Mouse (Mus musculus): ENCODE results near the gene Reln. TPM values are rescaled to one million over a fixed set of nuclear protein-coding genes. Genes with fewer than 3 reads are reported as not detected.

Gene Reln
- polyA plus RNA-seq (2015; fragmentation: Nextera tagmentation; extraction: Ambion mirVana): 3.0 and 3.6 TPM in 2 replicates

DNA sequence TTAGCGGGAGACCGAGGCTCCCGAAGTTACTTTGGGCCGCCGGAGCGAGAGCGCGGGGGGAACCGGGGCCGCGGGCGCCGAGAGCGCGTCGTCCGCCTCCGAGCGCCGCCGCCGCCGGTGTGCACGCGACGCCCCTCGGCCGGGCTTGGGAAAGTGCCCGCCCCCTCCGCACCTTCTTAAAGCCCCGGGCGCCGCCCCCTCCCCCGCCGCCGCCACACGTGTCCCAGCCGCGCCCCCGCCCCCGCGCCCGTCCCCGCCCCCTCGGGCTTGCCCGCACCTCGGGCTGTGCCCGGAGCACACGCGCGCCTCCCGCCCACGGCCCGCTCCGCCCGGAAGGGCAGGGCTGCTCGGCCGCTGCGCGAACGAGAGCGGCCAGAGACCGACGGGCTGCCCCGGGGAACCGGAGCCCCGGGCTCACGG, at the start of gene Reln:
Gene Reln (minus strand): TSS at position 147 of the 420 bp plus-strand sequence.

DNA sequence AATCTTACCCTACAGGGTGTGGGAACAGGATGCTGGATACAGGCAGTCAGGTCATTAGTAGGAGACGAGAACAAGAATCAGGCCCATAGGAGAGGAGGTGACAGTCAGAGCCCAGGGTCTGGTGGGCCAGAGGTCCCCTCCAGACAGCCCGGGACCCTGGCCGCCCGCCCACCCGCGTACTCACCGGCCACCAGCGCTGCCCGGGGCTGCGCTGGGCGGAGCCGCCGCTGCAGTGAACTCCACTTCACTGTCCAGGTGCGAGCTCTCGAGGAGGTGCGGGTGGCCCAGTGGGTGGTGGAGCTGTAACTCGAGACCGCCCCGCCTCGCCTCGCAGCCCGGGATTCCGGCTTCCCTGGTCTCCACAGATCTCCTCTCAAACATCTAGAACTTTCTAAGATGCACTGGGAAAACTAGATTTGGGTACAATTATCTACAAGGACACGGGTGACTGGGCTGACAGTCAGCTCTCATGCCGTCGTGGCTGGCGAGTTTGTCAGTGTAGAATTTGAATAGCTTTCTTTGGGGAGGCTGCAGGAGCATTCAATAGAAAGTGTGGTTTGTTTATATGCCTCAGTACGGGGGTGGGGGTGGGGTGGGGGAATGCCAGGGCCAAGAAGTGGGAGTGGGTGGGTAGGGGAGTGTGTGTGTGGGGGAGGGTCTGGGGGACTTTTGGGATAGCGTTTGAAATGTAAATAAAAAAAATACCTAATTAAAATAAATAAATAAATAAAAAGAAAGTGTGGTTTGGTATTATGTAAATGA, 479.0 kb downstream of the Reln start, which contains the start of gene Slc26a5:
Gene Slc26a5 (minus strand): TSS at position 259 of the 762 bp plus-strand sequence.

Other genes starting within 250 kb of the Reln start
- 56.5 and 57.5 TPM in 2 replicates for gene Orc5, start 205.7 kb upstream of the Reln start, polyA plus RNA-seq (2015; fragmentation: Nextera tagmentation; extraction: Ambion mirVana)